Mouse (Mus musculus) G1E (cell line): Measurements from ENCODE around the gene Gatm.

ENCODE experiments used
- CTCF ChIP-seq: IDR thresholded peaks from 2 replicates; pipeline ENCODE4 v1.5.1; 2012; ENCODE audit warnings: low read depth, low read length, inconsistent platforms, mixed read lengths
- GATA1 ChIP-seq: IDR thresholded peaks from 2 replicates; pipeline ENCODE4 v1.6.1; 2012; ENCODE audit warnings: borderline replicate concordance, low read length, inconsistent platforms, mixed read lengths
- POLR2AphosphoS5 ChIP-seq: IDR thresholded peaks from 2 replicates; pipeline ENCODE4 v1.6.1; 2012; ENCODE audit warnings: low read depth, low read length, inconsistent platforms; ENCODE audit not compliant: insufficient replicate concordance
- TAL1 ChIP-seq: conservative IDR thresholded peaks from 2 replicates; pipeline ENCODE4 v1.6.1; 2012; ENCODE audit warnings: low read depth, low read length, inconsistent platforms, mixed read lengths

- TF ChIP-seq GATA1 (no peak), CTCF (no peak), POLR2AphosphoS5 (no peak), TAL1 (no peak)
Measured at GRCm38 (mm10) chr2:122611654-122611973, 511 bp upstream of the Gatm start.
